ENCODE assay signal across 11 mouse cellular contexts in the genomic region with DNA sequence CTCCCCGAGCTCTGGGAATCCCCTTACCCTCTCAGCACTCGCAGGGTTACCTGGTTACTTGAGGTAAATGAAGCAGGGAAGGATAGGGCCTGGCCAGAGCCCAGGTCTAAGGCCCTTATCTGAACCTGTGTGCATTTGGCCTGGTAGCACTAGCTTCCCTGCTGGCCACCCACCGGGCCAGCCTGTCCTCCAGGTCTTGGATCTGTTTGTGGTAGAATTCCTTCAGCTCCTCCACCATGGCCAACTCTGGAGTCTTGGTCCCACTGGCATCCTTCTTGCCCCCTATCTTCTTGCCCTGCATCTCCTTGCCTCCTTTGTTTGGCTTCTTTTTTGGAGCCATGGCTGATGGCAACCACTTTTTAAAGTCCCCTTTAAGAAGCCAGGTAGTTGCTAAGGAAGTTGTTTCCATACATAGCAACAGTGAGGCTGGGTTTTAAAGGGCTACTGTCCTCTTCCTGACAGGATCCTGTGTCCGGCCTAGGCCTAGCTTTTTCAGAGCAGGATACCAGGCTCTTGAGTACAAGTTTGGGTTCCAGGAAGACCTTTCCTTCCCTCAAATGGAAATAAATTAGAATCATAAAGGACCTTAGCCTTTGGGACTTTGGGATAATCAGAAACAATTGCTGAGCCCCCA. TPM values are rescaled to one million over a fixed set of nuclear protein-coding genes. Genes with fewer than 3 reads are reported as not detected.
DNase-seq lines count a peak whose midpoint lies in the region; ATAC-seq and TF ChIP-seq lines count a peak whose summit lies in the region.
"Had no signal": no experiment of that assay in that cellular context is flagged by ENCODE, and none has a peak within 500 bp of the region (broad histone marks: within the 10 kb centered on the region; RNA-seq: fewer than 3 reads in every experiment).

A gene (minus strand): TSS at position 381 of the 634 bp plus-strand sequence.

- 68% methylated on average over 4 of the region's 4 CpGs for WGBS in hindbrain, embryonic 10.5 days
- WGBS in hindbrain, embryonic 11.5 days: 65% methylated on average over 4 of the region's 4 CpGs

- H3K36me3 ChIP-seq in hindbrain, embryonic 10.5 days: peaks cover 7% of the 10 kb centered on the region; the same call in 1 of the 2 replicates
- H3K36me3 ChIP-seq in hindbrain, embryonic 11.5 days (ENCODE audit: control insufficient read depth, insufficient read depth, low read length): no peaks in the 10 kb centered on the region

- no peak within 1 kb of the TSS for H3K4me3 ChIP-seq in hindbrain, embryonic 10.5 days
- no peak within 1 kb of the TSS for H3K4me3 ChIP-seq in hindbrain, embryonic 11.5 days (ENCODE audit: low read depth, low read length)
- H3K4me3 ChIP-seq in cortical plate, adult 2 months (ENCODE audit: insufficient read depth, low read length): peak within 1 kb of the TSS; percentile 25; the same call in 1 of the 2 replicates
- H3K4me3 ChIP-seq: neural tube, embryonic 12.5 days had no signal

- no peaks in the 10 kb centered on the region for H3K9me3 ChIP-seq in hindbrain, embryonic 10.5 days
- H3K9me3 ChIP-seq in hindbrain, embryonic 11.5 days (ENCODE audit: control insufficient read depth, low read length): no peaks in the 10 kb centered on the region
- H3K9me3 ChIP-seq: neural tube, embryonic 12.5 days had no signal

- H3K4me1 ChIP-seq in hindbrain, embryonic 10.5 days (replicated peaks): peaks cover 21% of the 10 kb centered on the region
- no peaks in the 10 kb centered on the region for H3K4me1 ChIP-seq in hindbrain, embryonic 11.5 days (replicated peaks; ENCODE audit: control insufficient read depth, insufficient read depth, low read length)
- peaks cover 1% of the 10 kb centered on the region; the same call in 1 of the 2 replicates for H3K4me1 ChIP-seq in cortical plate, adult 2 months (ENCODE audit: control insufficient read depth, insufficient read depth, low read length)
- H3K4me1 ChIP-seq: neural tube, embryonic 12.5 days had no signal

- TF ChIP-seq CTCF in cortical plate, adult 2 months (IDR thresholded peaks at IDR 0.05; ENCODE audit: extremely low read depth, insufficient read depth, low read length): no peak

- no peak for ATAC-seq in hindbrain, embryonic 11.5 days (ENCODE audit: low FRiP score)
- no peak for ATAC-seq in granulocyte monocyte progenitor cell, adult 5-6 weeks (replicated peaks; ENCODE audit: poor library complexity, severe bottlenecking)

- H3K4me2 ChIP-seq in hindbrain, embryonic 11.5 days (replicated peaks; ENCODE audit: low read depth, low read length): no peak within 1 kb of the TSS
- H3K4me2 ChIP-seq: neural tube, embryonic 12.5 days had no signal

- DNase-seq in hindbrain, embryonic 10.5 days (ENCODE audit: low spot score): no peak
- DNase-seq in hindbrain, embryonic 11.5 days (ENCODE audit: low spot score): no peak
- DNase-seq in heart, postnatal 4 days: peak; percentile 53
- DNase-seq in lung, postnatal 25 days (ENCODE audit: low spot score): peak; percentile 63
- DNase-seq in cerebellum, adult 9-10 months: no peak
- no peak for DNase-seq in ovary, postnatal 36 days (ENCODE audit: low spot score)
- DNase-seq: thymus, postnatal 25 days had no signal

- no peaks in the 10 kb centered on the region for H3K27me3 ChIP-seq in hindbrain, embryonic 10.5 days (ENCODE audit: insufficient read depth, poor library complexity, severe bottlenecking)
- no peaks in the 10 kb centered on the region for H3K27me3 ChIP-seq in hindbrain, embryonic 11.5 days (ENCODE audit: control insufficient read depth, insufficient read depth, low read length)
- H3K27me3 ChIP-seq: CH12.LX; neural tube, embryonic 12.5 days had no signal

- peak within 1 kb of the TSS; percentile 53; the same call in 1 of the 2 replicates for H3K27ac ChIP-seq in hindbrain, embryonic 10.5 days
- H3K27ac ChIP-seq in hindbrain, embryonic 11.5 days (ENCODE audit: low read depth, low read length): no peak within 1 kb of the TSS
- H3K27ac ChIP-seq in cortical plate, adult 2 months (ENCODE audit: insufficient read depth, low read length): no peak within 1 kb of the TSS
- H3K27ac ChIP-seq: neural tube, embryonic 12.5 days had no signal

- no peak for TF ChIP-seq POLR2A in cortical plate, adult 2 months (IDR thresholded peaks at IDR 0.05; ENCODE audit: extremely low read depth, insufficient read depth, low read length)

- no peak within 1 kb of the TSS for H3K9ac ChIP-seq in hindbrain, embryonic 11.5 days (ENCODE audit: low read depth, low read length)
- H3K9ac ChIP-seq: neural tube, embryonic 12.5 days had no signal

RNA-seq across cellular contexts. Expression of the gene that starts here (rescaled TPM):
- polyA plus RNA-seq in hindbrain, embryonic 10.5 days (2016; fragmentation: Nextera tagmentation; extraction: Ambion mirVana): 1.1 and 1.2 TPM in 2 replicates
- 0.80 and 0.98 TPM in 2 replicates for polyA plus RNA-seq in hindbrain, embryonic 11.5 days (2014; fragmentation: Nextera tagmentation; extraction: Ambion mirVana)
- 0.11 and 0.35 TPM in 2 replicates for polyA plus RNA-seq in cortical plate, adult 2 months (2012; rRNA removed)
- total RNA-seq in heart, postnatal 4 days (2021): not detected
- not detected in 2 replicates for total RNA-seq in granulocyte monocyte progenitor cell, adult 5-6 weeks (2014; fragmentation: Nextera tagmentation)
- total RNA-seq in granulocyte monocyte progenitor cell, adult 5-6 weeks (2017): not detected in 2 replicates
- total RNA-seq: CH12.LX had no signal

Comparison
In these comparisons a context has a peak if more than half of its experiments do, and no peak if none do; other contexts are left out.
1. Peak in DNase-seq in heart, postnatal 4 days; RNA of the gene not detected or under 1 TPM.